Mouse (Mus musculus): ENCODE results near the gene Rfx3. TPM values are rescaled to one million over a fixed set of nuclear protein-coding genes. Genes with fewer than 3 reads are reported as not detected.

Gene Rfx3
- total RNA-seq (2023) = 10 to 100 TPM; 12.7 to 16.1 TPM

GRCm38 (mm10) chr19:28010471-28011395 lies at the start of gene Rfx3:
TSS of gene Rfx3 (minus strand) at chr19:28011166.

All from neutrophil, adult 59 days (primary cell).